Mouse (Mus musculus) cerebellum, postnatal 10 days (tissue): Measurements from ENCODE around the gene Tnrc6a.

Source experiments
- DNase-seq, 2 experiments: peaks; one replicate each; pipeline ENCODE4 v3.0.0; 2021; ENCODE audit warnings: mixed read lengths in 2 of 2

The Tnrc6a gene

GRCm38 (mm10) chr7:123124735-123125181 lies 1.1 kb downstream of the Tnrc6a start:
- DNase-seq: peak; percentile 36 to 52

DNA sequence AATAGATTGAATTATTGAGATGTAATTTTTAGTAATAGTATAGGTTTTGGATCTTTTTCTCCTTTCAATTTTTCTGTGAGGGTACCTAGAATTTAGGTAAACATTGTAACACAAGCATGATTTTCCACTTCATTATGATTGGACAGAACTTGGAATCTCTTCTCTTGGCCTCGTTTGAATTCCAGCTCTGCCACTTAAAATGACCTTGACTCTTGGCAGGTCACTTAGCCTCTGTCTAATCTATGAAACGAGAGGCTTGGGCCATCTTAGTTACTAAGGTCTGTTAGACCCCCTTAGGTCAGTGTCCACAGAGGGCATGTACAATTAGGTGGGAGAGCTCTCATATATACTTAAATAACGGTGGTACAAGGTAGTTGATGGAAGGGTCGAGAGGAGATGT lies 2.4 kb downstream of the Tnrc6a start:
- no peak for DNase-seq

DNA sequence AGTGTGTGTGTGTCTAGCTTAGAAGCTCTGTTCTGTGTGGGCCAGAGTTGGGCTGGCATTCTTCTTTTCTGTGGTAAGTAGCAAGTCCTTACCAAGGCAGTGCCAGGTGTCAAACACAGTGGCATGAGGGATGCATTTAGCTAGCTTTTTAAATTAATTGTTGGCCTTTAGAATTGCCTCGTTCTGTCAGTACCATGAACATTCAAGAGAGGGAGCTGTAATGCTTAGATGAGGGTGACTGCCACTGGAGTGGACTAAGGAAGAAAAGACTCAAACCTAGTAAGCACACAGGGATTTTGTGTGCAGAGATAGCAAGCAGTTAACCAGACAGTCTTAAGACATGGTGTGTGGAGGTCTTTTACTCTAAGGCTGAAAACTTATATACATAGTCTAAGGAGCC lies 3.6 kb downstream of the Tnrc6a start:
- peak in 1 of 2 experiments; percentile 27 for DNase-seq

DNA sequence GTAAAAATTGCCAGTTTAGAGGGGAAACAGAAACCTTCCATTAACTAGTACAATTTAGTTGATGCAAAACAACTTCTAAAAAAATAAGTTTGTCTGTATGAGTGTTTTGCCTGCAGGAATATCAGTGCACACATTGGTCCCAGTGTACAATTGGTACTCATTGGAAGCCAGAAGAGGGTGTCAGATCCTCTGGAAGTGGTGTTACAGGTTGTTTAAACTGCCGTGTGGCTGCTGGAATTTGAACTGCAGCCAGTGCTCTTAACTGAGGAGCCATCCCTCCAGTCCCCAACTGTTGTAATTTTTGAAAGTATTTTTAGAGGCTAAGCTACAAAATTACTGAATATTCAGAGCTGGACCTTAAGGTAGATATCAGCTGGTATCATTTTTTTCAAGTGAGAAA lies 4.3 kb downstream of the Tnrc6a start:
- DNase-seq: no peak

DNA sequence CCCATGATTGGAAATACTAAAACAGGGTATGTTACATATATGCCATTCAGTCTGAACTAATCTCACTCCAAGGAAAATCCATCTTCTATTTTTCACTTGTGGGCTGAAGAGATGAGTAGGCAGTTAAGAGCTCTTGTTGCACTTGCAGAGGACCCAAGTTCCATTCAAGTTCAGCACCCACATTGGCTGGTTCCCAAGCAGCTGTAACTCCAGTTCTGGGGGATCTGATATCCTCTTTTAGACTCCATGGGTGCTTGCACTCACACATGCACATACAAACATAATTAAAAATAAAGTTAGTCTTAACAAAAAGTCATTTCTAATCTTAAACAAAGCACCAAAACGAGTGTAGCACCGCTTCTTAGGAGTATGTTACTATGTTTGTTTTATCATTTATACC lies 5.4 kb downstream of the Tnrc6a start:
- DNase-seq: no peak

DNA sequence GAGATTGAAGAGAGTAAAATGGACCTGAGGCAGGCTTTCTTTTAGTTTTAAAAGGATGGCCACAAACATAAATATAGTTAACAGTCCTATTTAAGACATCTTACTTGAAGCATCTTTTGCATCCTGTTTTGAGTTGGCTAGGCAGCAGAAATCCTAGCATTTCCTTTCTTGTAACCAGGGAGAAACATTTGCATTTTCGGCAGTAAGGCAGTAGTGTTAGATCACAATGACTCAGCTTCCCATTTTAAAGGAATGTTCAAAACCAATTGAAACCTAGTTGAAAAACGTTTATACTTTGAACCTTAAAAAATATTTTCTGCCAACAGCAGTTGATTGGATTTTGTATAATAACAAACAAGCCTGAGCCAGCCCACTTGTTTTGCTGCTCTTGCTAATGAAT lies 6.5 kb downstream of the Tnrc6a start:
- DNase-seq: no peak

DNA sequence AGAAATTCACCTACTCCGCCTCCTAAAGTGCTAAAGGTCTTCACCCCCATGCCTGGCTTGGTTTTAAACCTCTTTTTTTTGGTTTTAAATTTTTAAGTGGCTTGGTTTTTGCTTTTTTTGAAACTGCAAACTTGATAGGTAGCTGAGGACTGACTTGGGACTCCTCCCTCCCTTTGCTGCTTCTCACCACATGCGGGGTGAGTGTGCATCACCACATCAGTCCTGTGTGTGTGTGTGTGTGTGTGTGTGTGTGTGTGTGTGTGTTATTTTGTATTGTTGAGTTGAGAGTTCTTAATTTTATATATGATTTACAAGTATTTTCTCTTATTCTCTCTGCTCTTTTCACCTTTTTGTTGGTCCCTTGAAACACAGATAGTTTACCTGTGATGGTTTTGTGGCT lies 8.7 kb downstream of the Tnrc6a start:
- DNase-seq: no peak

- DNase-seq: no peak
These were observed 11.2 kb downstream of the Tnrc6a start for GRCm38 (mm10) chr7:123134876-123135275.

- DNase-seq: no peak
These were observed 12.0 kb downstream of the Tnrc6a start for GRCm38 (mm10) chr7:123135655-123136054.

GRCm38 (mm10) chr7:123138001-123138400 lies 14.3 kb downstream of the Tnrc6a start:
- peak; percentile 7 to 9 for DNase-seq

DNA sequence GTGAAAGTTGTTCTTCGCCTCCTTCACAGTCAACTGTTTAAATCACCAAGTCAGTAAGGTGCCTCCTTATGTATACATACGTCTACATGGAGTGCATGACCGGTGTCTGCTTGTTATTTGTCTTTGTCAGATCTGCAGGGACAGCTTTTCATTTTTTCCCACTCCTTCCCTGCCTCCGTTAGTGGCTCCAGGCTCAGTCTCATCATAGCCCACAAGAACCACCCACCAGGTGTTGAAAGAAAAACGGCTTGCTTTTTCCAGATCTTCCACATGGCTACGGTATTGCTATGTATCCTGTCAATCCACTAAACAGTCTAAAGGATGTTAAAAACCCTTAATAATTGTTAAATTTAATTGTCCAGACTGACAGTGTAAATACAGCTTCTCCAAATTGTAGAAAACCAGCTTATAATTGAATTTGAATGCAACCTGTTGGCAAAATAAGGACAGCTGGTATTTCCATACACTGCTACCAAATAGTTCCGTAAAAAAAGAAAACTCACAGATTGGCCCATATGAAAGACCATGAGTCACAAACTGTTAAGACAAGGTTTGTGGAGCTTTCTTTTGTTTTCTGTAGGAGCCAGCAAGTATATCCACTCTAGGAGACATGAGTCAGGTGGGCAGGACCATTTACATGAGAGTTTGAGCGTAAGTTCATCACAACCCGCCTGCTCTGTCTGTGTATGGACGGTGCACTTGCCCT lies 22.6 kb downstream of the Tnrc6a start:
- DNase-seq: no peak

DNA sequence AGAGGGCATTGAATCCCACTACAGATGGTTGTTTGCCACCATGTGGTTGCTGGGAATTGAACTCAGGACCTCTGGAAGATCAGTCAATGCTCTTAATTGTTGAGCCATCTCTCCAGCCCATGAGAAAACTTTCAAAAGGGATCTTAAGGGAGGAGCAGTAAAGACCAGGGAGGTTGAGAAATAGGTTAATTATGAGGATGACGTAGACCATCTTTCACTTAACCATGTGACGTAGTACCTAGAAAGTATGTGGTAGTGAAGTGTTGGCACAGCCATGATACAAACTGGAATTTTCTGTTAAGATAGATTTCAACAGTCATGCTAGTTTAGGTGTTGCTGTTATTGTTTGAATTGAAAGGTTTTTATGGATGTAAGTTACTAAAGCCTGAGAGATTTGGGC lies 24.1 kb downstream of the Tnrc6a start:
- no peak for DNase-seq

GRCm38 (mm10) chr7:123148935-123149334 lies 25.2 kb downstream of the Tnrc6a start:
- no peak for DNase-seq

DNA sequence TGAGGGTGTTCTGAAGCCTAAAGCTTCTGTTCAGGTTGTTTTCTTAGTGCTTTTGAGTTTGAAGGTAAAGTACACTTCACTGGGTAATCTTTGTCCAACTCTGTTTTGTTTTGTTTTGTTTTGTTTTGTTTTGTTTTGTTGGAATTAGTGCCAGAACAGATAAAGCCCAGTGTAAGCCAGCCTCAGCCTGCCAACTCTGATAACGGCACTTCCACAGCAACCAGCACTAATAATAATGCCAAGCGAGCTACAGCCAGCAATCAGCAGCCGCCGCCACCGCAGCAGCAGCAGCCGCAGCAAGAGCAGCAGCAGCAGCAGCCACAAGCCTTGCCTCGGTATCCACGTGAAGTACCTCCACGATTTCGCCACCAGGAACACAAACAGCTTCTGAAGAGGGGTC lies 38.7 kb downstream of the Tnrc6a start:
- no peak for DNase-seq

- DNase-seq: no peak
These were observed 43.8 kb downstream of the Tnrc6a start for GRCm38 (mm10) chr7:123167436-123167835.

DNA sequence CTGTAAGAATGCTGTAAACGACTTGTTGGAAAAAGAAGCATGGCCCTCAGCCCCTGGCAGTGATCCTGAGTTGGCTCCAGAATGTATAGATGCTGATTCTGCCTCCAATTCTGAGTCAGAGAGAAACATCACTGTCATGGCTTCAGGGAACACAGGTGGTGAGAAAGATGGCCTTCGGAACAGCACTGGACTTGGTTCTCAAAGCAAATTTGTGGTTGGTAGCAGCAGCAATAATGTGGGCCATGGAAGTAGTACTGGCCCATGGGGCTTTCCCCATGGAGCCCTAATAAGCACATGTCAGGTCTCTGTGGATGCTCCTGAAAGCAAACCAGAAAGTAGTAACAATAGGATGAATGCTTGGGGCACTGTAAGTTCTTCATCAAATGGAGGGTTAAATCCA lies 45.9 kb downstream of the Tnrc6a start:
- no peak for DNase-seq

DNA sequence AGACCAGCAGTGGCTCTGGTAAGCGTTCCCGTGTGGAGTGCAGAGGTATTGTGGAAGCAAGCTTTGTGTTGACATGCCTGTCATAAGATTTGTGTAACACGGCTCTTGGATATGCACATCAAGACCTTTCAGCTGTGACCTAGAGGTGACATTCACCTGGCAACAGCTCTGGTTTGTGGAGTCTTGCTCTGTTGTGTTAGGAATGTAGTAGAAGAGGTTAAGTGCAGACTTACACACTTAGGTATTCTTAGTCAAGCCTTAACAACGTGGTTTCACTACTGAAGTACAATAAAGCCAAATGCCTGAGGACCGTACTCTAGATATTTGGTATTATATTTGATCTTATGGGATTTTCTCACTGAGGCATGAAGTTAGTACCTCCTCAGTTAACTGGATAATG lies 48.4 kb downstream of the Tnrc6a start:
- no peak for DNase-seq

- no peak for DNase-seq
These were observed 53.5 kb downstream of the Tnrc6a start for GRCm38 (mm10) chr7:123177215-123177614.

- DNase-seq: no peak
These were observed 58.4 kb downstream of the Tnrc6a start for GRCm38 (mm10) chr7:123181787-123182701.

- no peak for DNase-seq
These were observed 61.2 kb downstream of the Tnrc6a start for GRCm38 (mm10) chr7:123184891-123185290.

GRCm38 (mm10) chr7:123186463-123186862 lies 62.8 kb downstream of the Tnrc6a start:
- peak; percentile 42 to 44 for DNase-seq

GRCm38 (mm10) chr7:123187246-123187645 lies 63.6 kb downstream of the Tnrc6a start:
- DNase-seq: no peak

DNA sequence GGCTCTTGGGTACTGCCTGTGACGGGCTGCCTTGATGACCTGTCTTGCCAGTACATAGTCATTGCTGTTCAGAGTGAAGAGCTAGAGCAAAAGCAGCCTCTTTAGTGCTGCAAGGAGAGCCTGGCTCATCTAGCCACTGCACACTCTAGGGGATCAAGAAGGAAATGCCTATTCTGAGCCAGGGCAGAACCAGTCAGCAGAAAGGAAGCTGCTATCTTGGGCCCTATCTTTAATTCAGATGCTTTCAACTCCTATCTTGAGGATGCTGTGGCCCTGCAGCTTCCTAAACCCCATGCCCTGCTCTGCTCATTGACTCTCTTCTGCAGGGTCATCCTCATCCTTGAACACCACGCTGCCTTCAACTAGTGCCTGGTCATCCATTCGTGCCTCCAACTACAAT lies 64.8 kb downstream of the Tnrc6a start:
- DNase-seq: no peak

GRCm38 (mm10) chr7:123189762-123190161 lies 66.1 kb downstream of the Tnrc6a start:
- DNase-seq: no peak
